Mouse (Mus musculus) frontal cortex, postnatal 36 days (tissue): ENCODE measurements at regions not wholly inside any gene's neighbourhood (a gene's known extent, or its start where the extent isn't known, plus 50 kb on each side); places are given as distances from the start of the nearest gene placed in this dataset.

Source experiments
- DNase-seq, 2 experiments: peaks; one replicate each; pipeline ENCODE4 v3.0.0; 2022; ENCODE audit warnings: low spot score in 2 of 2

DNA sequence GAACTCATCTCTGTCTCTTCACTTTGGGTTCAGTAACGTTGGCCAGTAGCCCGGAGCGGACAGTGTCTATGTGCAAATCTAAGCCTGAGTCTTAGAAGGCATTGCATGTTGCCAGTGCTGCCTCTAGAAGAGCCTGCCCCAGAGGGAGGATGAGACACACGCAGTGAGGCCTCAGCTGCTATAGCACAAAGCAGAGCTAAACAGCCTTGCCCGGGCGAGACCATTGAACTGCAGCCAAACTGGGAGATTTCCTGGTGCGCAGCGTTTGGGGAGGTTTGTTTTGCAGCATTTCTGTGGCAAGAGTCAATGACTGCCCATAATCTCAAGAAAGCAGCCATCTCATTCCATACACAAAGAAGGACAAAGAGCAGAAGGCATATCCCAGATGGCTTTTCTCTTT lies 164.0 kb downstream of the 3100002H09Rik start:
- DNase-seq: no peak

DNA sequence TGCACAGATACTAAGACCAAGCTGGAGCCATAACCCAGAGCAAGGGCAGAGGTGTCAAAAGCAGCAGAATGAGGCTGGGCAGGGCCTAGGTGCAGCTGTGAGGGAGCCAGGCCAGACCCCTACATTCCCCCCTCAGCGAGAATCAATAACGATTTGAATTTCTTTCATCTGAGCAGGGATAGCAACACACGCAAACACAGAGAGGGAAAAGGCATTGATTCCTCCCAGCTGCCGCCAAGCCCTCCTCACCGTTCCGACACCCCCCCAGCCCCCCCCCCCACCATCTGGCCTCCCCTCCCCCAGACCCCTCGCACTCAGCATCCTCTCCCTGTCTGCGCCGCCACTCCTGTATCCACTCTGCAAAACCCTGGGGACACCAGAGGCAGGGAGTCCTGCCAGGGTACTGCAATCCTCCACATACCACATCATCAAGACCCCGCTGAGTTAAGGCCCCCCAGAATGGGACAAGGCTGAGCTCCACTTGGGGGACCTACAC lies 166.9 kb downstream of the 3100002H09Rik start:
- no peak for DNase-seq

DNA sequence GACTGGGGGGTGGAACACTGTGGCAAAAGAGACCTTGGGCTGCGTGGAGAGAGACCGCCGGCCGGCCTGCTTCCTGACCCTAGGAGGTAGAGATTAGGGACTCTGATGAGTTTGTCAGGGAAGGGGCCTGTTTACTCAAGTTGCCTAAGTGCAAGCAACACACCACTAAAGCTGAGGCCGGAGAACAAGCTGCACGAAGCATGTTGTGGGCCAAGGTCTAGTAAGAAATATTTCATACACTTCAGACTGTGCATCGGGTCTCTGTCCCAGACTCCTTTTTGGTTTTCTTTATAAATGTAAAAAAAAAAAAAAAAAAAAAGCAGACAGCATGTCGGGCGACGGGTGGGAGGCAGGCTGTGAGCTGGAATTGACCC lies 167.5 kb downstream of the 3100002H09Rik start:
- DNase-seq: no peak

DNA sequence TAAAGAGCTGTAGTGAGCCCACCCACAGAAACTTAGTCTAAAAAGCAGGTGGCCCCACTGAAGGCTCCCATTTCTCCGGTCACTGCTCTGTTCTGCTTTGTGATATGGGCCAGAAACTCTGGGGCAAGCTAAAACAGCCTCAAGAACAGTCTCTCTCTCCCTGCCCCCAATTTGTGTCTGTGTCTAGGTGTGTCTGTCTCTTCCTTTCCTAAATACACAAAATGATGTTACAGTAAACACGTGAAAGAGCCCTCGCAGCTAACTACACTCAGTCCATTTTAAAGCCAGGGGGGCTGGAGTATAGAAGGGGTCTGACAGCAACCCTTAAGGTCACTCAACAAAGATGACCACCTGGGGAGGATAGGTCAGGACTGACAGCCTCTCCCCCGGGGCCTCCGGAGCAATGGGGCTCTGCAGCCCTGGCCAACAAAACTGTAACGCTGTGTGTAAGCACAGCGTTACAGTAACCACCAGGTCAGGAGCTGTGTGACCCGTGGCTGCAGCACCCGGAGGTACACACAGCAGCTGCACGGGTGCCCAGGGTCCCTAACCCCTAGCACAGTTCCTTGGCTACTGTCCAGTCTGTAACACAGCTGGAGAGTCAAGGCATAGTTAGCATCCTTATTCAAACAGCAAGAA lies 168.0 kb downstream of the 3100002H09Rik start:
- no peak for DNase-seq

DNA sequence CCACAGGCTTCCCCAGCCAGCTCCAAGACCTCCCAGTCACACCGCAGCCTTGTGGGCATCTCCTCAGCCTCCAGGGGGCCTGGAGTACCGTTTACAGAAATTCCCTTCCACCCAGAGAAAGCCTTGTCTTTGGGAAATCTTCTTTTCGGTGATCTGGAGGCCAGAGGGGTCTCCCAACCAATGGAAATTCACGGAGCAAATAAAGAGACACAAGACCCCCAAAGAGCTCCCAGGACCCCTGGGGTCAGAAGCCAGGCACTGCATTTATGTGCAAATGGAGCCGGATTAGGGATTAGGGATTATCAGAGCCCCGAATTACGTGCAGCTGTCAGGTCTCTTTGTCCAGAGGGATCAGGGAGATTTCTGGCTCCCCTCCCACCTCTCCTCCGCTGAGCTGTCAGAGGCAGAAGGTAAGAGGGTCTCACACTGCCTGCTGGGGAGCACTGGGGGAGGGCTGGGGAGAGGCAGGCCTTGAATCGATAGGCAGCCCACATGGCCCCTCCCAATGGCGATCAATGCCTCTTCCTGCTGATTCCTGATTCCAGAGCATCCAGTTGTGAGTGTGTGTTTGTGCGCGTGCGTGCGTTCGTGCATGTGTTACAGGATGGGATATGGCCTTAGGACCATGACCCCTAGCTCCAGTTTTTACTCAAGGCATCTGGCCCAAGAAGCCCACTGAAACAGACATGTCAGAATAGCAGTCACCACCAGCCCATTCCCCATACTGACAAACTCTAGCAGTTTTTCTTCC lies 168.7 kb downstream of the 3100002H09Rik start:
- DNase-seq: no peak

DNA sequence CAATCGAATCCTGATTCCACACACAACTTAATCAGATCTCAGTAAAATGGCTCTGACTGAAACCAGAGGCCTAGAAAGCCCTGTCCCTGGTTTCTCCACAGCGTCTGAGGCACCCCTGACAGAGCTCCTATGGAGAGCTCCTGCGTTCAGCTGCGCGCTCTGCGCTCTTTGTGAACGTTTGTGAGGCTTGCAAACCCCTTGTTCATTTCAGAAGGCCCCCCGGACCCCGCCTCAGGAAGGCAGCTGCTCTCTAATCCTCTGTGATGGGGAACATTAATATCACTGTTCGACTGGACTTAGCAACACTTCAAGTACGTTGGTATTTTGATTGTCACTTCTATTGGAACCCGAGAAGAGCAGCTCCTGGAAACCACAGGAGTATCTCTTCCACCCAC lies 175.6 kb downstream of the 3100002H09Rik start:
- DNase-seq: no peak

DNA sequence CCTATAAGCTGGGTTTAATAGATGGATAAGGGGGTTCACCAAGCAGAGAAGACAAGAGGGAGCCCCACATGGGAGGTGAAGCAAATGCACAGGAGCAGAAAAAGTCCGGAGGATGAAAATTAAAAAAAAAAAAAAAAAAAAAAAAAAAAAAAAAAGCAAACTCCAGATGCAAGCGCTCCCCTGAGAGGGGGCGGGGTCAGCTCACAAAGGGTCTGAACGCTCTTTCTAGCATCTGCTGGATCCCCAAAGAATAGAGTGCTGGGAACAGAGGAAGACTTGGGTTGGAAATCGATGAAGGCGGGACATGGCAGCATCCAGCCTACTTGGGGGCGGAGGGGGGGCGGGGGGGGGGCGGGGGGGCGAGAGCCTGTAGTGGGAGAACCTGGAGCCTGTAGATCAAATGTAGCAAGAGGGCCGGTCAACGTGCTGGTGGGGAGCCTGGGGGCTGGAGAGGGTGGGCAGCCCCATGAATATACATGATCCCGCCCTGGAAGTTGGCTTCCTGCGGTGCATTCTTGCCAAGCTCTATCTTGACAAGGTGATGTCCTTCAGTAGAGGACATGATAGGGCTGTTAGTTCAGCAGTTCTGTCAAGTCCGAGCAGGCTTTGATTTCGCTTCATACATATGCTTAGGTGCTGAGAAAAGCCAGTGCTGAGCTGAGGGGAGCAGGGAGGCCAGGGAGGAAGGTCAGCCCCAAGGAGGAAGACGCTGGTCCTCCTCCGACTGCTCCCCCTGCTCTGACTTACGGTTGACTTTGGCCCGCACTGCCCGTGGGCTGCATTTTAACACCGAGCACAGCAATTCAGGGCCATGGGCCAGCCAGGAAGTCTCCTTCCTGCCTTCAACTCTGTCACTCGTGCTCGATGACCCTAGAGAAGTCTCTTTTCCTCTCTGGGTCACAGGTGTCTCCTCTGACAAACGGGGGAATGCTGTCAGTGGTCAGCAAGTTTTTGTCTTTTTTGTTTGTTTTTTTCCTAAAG lies 176.3 kb downstream of the 3100002H09Rik start:
- DNase-seq: no peak

DNA sequence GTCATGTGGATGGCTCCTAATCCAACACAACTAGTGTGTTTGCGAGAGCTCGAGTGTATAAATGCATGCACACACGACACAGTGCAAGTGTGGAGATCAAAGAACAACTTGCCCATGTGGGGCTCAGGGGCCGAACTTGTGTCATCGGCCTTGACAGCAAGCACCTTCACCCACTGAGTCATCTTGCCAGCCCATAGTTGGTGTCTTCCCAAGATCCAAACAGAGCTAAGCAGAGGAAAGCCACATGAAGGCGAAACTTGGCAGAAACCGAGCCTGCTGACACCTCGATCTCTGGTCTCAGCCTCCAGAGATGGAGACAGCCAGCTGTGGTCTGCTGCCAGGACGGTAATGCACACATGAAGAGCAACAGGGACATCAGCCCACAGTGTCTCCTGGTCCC lies 177.1 kb downstream of the 3100002H09Rik start:
- DNase-seq: no peak

DNA sequence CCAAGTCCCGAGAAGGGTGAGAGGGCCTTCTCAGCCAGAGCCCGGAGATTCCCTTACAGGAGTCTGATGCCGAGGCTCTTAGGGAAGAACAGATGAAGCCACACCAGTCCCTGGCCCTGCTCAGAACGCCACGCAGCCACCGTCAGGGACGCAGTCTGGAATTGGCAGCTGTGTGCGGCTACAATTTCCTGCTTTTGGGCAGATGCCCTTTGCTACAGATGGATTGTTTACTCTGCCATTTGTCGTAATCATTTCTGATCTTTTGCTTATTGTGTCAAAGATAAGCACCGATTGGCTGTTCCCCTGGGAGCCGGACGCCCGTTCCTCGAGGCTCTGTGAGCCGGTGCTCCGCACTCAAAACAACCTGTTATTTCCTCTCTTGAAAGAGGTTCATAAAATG lies 179.4 kb downstream of the 3100002H09Rik start:
- DNase-seq: no peak

DNA sequence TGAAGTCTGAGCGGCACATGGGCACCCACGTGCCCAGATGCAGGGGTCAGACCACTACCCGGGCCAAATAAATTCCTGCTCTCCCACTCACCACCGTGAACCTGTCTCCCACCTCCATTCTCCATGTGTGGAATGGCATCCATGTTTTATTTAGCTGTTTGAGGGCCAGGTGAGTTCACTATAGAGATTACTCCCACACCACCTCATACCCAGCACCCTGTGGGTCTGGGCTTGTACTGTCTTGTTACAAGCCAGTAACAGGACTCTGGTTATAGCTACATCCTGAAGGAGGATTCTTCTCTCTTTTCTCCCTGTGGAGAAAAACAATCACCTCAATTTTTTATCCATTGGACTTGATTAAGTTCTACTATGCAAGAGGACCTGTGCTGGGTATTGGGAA lies 181.8 kb downstream of the 3100002H09Rik start:
- no peak for DNase-seq

DNA sequence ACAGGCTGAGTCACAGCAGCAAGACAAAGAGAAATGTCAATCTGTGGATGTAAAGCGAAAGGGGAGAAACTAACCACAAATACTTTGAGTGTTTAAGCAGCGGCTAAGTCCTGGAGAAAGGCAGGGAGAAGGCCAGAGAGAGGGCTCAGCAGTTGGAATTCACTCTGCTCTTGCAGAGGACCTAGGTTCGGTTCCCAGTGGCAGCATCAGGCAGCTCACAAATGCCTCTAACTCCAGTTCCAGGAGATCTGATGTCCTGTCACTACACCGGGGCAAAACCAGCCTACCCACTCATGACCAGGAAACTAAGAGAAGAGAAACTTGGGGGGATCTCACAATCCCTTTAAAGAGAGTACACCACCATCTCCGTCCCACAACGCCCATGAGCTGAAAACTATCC lies 188.2 kb downstream of the 3100002H09Rik start:
- no peak for DNase-seq

DNA sequence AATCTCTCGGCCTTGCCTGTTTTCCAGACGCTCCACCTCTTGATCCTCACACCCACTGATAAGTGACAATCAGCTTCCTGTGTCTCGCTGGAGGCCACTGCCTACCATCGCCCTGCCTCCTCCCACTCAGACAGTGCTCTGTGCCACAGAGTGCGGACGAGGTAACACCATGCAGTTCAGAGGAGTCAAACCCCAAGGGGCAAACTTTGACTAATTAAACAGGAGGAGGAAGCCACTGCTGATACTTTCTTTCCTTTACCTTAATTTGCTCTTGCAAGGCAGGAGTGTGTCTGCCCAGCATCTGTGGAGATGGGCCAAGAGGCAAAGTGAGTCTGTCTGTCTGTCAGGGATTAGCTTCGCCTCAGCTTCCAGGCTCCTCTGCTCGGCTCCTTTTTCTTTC lies 192.2 kb downstream of the 3100002H09Rik start:
- DNase-seq: no peak

DNA sequence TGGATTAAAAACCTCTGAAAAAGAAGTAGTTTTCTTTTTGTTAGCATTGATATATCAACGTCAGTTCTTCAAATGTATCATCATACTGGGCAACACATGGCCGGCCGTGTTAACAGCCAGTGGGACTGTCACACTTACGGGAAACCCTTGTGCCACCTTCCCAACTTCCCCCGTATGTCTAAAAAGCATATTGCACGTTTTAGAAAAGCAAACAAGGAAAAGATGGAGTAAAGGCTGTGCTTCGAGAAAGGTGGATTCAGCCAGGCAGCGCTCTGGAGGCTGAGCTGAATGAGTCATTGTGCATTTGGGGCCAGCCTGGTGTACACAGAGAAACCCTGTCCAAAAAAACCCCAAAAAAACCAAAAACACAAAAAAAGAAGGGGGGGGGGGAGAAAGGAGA lies 193.4 kb downstream of the 3100002H09Rik start:
- no peak for DNase-seq

DNA sequence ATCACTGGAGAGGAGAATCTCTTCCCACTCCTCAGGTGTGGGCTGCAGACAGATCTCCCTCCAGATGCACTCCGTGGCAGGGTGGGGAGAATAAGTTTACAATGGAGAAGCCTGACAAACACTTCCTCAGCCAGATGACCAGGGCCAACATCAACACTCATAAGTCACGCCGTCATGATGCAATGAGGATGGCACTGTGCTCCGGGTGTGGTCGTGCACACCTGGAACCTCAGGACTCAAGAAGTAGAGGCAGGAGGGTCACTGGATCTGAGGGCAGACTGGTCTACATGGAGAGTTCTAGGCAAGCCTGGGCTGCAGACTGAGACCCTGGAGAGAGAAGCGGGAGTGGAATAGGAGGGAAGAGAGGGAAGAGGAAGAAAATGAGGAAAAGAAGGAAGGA lies 194.3 kb downstream of the 3100002H09Rik start:
- no peak for DNase-seq

DNA sequence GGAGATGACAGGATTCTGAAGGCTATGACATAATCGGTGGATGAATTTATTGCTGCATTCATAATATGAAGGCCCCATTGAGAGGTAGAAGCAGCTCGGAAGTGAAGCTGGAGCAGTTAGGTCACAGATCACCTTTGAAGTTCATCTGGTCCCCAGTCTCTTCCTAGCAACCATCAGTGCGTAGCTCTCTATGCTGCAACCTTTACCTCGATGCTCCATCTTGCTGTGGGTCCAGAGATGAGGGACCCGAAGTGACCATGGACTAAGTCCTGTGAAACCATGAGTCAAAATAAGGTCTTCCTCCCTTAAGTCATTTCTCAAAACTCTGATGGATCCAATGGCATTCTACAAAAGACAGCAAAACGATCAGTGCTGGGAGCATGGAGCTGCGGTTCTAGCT lies 196.2 kb downstream of the 3100002H09Rik start:
- DNase-seq: no peak

DNA sequence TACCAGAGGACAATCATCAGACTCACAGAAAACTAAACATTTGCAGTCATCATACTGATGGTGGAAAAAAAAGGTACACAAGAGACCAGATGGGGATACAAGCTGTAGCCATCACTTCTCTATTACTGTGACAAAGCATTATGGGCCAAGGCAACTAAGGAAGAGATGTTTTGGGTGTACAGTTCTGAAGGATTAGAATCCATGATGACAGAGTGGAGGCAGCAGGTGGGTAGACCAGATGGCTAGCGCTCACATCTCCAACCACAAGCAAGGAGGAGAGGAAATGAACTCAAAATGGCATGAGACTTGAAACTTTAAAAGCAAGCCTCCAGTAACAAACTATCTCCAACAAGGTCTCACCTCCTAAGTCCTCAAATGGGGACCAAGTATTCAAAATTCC lies 201.3 kb downstream of the 3100002H09Rik start:
- DNase-seq: peak in 1 of 2 experiments; percentile 52

DNA sequence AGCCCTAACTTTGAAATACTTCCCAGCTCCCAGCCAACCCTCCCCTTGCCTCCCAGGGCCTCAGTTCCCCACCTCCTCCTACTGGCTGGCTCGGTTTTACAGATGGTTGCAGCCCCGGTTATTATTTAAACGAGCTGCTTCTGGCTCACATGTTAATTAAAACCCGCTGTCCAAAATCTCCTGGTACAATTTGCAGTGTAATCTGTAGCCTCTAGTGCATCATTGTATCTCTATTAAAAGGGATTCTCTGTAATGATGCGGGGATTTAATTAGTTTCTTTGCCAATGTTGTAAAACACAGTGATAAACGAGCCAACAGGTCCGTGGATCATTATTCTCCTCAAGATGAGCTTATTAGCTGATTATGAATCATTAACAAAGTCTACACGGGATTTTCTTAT lies 208.5 kb downstream of the 3100002H09Rik start:
- DNase-seq: no peak

DNA sequence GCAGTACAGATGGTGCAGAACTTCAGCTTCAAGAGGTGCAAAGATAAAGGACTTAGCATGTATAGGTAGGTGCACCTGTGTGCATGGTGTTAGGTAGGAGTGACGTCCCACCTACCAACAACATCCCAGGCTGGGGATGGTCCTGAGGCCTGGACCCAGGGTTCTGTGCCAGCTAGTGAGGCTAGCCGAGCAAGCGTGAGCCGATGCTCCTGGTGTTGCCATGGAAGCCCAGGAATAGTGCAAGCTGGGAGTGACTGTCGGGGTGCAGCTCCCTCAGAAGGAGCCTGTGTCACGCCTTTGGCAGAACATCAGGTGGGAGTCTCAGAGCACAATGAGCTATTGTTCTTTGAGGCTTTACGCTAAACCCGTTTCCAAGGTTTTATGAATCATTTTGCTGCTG lies 209.9 kb downstream of the 3100002H09Rik start:
- peak; percentile 64 to 73 for DNase-seq

DNA sequence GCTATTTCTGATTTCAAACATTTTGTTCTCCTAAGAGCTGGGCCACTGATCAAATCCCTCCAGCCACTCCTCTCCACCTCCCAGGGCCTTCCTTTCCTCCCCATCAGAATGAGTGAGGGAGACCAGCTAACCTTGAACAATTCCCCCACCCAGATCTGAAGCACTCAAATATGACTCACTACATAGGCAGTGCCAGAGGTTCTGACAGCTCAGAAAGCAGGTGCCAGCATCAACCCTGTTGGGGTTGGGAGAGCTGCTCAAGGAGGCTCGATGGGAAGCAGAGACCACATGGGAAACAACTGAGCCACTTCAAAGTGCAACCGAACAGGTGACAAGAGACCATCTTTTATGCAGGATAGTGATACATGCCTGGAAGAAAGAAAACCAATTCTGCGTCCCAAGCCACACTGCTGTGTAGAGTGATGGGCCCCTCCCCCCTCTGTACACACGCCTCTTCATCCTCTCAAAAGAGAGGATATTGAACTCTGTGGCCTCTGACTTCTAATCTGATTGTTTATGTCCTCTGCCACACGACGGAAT lies 210.4 kb downstream of the 3100002H09Rik start:
- DNase-seq: peak in 1 of 2 experiments; percentile 16

DNA sequence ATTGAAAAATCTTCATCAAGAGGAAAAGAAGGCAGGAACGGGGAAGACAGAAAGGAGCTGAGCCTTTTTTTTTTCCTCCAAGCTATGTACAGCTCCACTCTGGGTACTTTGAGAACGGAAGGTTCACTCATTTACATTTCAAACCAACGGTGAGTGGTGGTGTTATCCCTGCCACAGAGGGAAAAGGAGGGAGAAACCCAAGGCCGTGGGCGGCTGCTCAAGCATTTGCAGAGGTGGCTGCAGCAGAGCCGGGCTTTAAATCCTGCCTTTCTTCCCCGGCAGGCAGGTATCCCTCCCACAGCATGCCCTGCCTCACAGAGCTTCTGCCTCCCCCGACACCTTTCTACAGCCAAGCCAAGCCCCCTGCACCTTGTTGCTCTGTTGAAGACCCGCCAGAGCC lies 212.2 kb downstream of the 3100002H09Rik start:
- peak; percentile 61 to 71 for DNase-seq

DNA sequence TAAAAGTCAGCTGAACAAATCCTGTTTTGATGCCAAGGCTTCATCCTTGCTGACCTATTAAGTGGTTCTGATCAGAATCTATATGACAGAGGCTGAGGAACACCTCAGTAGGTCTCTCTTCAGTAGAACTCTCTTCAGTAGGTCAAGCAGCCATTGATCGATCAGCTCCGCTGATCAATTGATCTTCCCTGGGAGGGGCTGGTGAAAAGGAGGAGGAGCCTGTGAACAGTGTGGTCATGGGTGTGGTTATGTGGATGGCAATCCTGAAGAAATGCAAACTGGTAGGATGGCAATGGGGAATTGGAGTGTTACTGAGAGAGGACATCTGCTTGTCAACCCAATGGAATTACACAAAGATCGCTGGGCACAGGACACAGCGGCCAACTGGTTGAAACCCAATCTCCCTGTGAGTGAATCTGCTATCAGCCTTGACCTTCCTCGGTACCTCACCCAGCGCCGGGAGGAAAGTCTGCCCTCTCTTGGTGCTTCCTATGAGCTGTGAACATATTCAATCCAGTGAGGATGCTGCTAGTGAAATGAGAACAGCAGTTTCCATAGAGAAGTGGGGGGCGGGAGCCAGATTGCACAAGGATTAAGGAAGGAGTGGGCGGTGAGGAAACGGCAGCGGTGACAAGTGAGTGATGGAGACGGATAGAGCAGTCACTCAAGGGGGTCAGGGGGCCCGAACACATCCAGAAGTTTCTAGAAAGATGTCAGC lies 213.9 kb downstream of the 3100002H09Rik start:
- DNase-seq: peak; percentile 50 to 52
